Mouse (Mus musculus) WW6 (cell line): ENCODE measurements around the gene Gli2.

Experiments used
- DNase-seq: peaks from one replicate; pipeline ENCODE4 v3.0.0-alpha.2; 2013; ENCODE audit warnings: low read depth, low spot score

Gene Gli2

GRCm38 (mm10) chr1:119051192-119051937, 2.1 kb downstream of the Gli2 start:
- DNase-seq = no peak

GRCm38 (mm10) chr1:119049812-119050615, 3.4 kb downstream of the Gli2 start:
- DNase-seq = no peak

GRCm38 (mm10) chr1:119048988-119049387, 4.4 kb downstream of the Gli2 start:
- DNase-seq = peak; percentile 75

- DNase-seq = no peak
Observed at GRCm38 (mm10) chr1:119048547-119048946, 4.9 kb downstream of the Gli2 start.

GRCm38 (mm10) chr1:119047462-119048371, 5.7 kb downstream of the Gli2 start:
- no peak for DNase-seq

GRCm38 (mm10) chr1:119038436-119038835, 15.0 kb downstream of the Gli2 start:
- DNase-seq = no peak

GRCm38 (mm10) chr1:119035931-119036330, 17.5 kb downstream of the Gli2 start:
- DNase-seq = no peak

- no peak for DNase-seq
Observed at GRCm38 (mm10) chr1:119035301-119035700, 18.1 kb downstream of the Gli2 start.

- no peak for DNase-seq
Observed at GRCm38 (mm10) chr1:119034163-119034705, 19.2 kb downstream of the Gli2 start.

GRCm38 (mm10) chr1:119033450-119034162, 19.8 kb downstream of the Gli2 start:
- DNase-seq = no peak

- no peak for DNase-seq
Observed at GRCm38 (mm10) chr1:119031185-119031584, 22.2 kb downstream of the Gli2 start.

GRCm38 (mm10) chr1:119025647-119026358, 27.6 kb downstream of the Gli2 start:
- no peak for DNase-seq

- no peak for DNase-seq
Observed at GRCm38 (mm10) chr1:119022311-119022710, 31.1 kb downstream of the Gli2 start.

GRCm38 (mm10) chr1:119020092-119020491, 33.3 kb downstream of the Gli2 start:
- no peak for DNase-seq

- no peak for DNase-seq
Observed at GRCm38 (mm10) chr1:119019056-119019455, 34.4 kb downstream of the Gli2 start.

GRCm38 (mm10) chr1:119016866-119017265, 36.6 kb downstream of the Gli2 start:
- no peak for DNase-seq

GRCm38 (mm10) chr1:119015108-119015507, 38.3 kb downstream of the Gli2 start:
- DNase-seq = no peak

- no peak for DNase-seq
Observed at GRCm38 (mm10) chr1:119008949-119009348, 44.5 kb downstream of the Gli2 start.

GRCm38 (mm10) chr1:119003852-119004398, 49.5 kb downstream of the Gli2 start:
- DNase-seq = no peak

- no peak for DNase-seq
Observed at GRCm38 (mm10) chr1:119001454-119002034, 51.9 kb downstream of the Gli2 start.
